Mouse (Mus musculus): ENCODE measurements at regions not wholly inside any gene's neighbourhood (a gene's known extent, or its start where the extent isn't known, plus 50 kb on each side); places are given as distances from the start of the nearest gene placed in this dataset.
"Not testable (repeated sequence)": the region's sequence is repeated elsewhere in the genome, so short reads cannot be mapped to it uniquely, and the experiment has no call there.

GRCm38 (mm10) chr11:63266290-63266689 lies 137.5 kb downstream of the Pmp22 start:
- TF ChIP-seq CTCF (IDR thresholded peaks at IDR 0.05; ENCODE audit: borderline replicate concordance, extremely low read depth, insufficient read depth, insufficient read length); POLR2A (IDR thresholded peaks at IDR 0.05; ENCODE audit: borderline replicate concordance, extremely low read depth, insufficient read depth, insufficient read length, poor library complexity, severe bottlenecking): not testable (repeated sequence)

Data from brain, embryonic 14.5 days (tissue).